Mouse (Mus musculus): ENCODE results near the gene 1190005I06Rik. TPM values are rescaled to one million over a fixed set of nuclear protein-coding genes. Genes with fewer than 3 reads are reported as not detected.

Gene 1190005I06Rik
- total RNA-seq, 2 experiments from 2014 or later, result 0.59 to 0.84 TPM

DNA sequence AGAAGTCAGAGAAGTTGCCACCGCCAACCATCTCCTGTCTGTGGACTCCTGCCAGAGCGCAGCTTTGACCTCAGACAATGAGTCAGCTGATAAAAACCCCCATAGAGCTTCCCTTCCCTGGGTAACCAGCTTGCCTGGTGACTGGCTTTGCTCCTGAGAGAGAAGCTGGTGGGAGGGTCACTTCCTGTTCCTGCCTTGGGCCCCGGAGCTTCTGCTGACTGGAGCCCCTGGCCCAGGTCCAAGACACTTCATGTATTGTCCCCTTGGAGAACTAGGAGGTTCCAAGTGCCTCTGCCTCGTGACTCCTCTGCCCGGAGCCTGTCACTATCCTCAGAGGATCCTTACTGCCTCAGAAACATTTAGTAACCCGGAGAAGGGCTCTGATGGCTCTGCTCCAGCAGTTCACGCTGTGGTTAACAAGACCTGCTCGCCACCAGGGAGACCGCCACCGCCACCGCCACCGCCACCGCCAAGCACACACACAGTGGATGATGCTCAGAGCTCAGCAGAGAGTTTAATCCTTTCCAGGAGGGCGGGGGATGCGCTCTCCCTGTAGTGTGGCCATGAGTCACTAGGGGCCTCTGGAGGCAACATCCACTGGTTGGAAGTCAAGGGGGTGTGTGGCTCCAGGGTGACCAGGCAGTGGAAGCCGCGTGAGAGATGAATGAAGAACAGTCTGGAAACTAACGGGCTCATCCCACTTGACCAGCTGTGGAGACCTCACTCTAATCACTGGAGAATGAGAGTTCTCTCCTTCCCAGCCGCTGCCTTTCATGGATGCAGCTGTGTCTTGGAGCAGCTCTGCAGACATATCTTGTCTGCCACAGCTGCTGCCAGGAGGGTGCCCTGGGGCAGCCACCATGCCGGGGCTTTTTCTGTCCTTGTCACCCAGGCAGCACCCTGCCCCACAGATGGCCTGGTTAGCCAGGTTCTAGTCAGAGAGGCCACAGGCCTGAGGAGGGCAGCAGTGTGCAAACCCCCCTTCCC, 83.3 kb downstream of the 1190005I06Rik start:
- intact Hi-C loops (cut with DNase I; ENCODE audit: low total_unique reads), result no loop called here
- peak; percentile 87 for DNase-seq

DNA sequence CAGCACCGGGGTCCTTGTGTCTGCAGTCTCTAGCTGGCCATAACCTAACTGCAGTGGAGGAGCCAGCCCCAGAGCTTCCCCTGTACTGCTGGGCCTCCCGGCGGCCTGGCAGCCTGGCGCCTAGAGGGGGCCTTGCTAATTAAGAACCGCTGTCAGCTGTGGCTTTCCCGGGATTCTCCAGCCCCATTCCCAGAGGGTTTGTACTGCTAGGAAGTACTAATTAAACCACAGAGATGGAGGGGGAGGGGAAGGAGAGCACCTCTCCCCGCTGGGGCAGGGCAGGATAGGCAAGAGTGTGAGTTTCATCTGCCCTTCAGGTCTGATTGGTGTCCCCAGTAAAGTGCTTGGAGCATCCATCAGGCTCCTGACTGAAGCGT, 84.1 kb downstream of the 1190005I06Rik start:
- intact Hi-C loops (cut with DNase I; ENCODE audit: low total_unique reads), result no loop called here

DNA sequence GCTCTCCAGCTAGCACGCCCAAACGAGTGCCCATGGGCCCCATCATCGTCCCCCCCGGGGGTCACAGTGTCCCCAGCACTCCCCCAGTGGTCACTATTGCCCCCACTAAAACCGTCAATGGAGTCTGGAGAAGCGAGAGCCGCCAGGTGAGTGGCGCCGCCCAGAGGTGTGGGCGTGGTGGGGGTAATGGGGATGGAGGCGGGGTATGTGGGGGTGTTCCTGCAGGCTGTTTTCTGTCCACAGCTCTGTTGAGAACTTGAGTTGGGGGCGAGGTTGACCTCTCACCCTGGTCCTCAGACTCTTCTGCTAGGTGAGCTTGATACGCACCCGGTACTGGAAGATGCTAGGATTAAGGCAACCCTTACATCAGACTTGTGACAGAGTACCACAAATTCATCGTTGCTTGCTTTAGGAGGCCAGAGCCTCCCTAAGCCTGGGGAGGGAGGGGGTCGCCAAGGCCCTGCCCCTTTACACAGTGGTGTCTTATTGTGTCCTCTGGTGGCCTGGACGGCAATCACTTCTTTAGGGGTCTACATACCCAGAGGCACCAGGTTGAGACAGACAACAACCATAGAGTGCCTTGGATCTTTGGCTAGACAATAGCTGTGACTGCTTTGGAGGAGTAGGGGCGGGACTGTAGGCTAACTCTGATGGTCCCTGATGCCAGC, 84.6 kb downstream of the 1190005I06Rik start:
- intact Hi-C loops (cut with DNase I; ENCODE audit: low total_unique reads), result no loop called here
- DNase-seq, result no peak

More for the DNA sequence above, 84.1 kb downstream of the 1190005I06Rik start:
- no peak for DNase-seq

DNA sequence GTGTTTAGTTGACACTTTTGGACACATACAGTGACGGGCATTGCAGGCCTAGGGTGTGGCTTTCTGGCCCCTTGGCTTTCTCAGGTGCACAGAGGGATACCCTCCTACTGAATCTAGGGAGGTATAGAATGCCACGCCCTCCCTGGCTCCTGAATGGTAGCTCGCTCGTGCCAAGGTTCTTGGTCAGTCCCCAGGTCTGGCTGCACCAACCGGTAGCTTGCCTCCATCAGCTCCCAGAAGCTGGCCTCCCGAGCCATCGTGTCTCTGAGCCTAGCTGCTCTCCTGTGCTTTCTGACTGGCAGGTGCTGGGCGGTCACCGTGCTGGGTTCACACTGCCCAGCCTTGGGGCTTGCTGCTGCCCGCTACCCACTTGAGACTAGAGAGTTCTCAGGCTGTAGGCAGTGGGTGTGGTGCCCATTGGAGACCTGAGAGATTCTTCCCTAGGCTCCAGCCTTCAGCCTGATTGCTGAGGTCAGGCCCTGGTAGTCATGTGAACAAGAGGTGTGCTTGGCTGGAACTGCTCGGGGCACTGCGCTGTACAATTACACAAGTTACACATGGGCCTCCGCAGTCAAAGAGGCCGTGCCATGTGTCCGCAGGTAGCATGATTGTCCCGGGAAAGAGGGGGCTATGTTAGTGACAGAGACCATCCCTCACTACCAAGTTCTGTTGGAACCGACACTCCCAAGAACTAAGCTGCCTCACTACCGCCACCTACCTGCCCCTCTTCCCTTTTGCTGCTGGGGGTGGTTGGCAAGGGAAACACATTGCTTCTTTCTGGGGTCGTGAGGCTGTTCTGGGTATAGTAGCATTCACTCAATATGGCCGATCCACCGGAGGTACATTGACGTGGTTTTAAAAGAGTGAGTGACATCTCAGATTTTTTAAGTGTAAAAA, 85.6 kb downstream of the 1190005I06Rik start:
- DNase-seq, result no peak
- intact Hi-C loops (cut with DNase I; ENCODE audit: low total_unique reads), result no loop called here

DNA sequence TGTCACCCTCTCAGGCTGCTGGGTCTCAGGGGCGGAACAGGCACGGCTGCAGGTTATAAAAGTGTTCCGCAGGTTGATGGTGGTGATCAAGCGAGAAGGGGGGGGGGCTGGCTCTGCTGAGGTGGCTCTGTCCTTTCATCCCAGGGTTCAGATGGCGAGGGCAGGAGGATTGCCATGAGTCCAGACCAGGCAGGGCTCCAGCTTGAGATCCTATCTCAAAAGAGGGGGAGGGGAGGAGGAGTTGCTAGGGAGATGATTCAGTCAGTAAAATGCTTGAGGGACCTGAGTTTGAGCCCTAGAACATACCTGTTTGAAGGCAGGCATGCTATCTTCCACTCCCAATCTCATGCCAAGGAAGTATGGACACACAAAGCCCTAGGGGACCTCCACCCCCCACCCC, 86.9 kb downstream of the 1190005I06Rik start:
- intact Hi-C loops (cut with DNase I; ENCODE audit: low total_unique reads), result no loop called here
- no peak for DNase-seq

DNA sequence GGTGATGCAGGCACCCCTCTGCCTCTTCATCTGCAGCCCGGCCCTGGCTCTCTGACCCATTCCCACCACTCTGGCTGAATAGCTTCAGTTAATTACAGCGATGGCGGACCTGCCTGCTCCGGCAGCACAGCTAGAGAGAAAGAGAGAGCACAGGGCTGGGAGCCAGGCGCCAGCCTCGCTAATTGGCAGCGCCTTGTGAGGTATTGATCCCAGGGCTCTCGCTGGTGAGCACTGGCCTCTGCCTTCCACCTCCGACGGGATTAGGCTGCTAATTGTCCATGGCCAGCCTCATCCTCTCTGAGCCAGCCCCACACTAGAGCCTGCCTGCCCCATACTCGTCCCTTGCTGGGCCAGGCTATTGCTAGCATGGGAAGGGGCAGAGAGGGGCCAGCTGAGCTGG, 87.8 kb downstream of the 1190005I06Rik start:
- no peak for DNase-seq
- intact Hi-C loops (cut with DNase I; ENCODE audit: low total_unique reads), result no loop called here

Other genes with a start within 250 kb of the 1190005I06Rik start
- 1 to 10 TPM; 2.9 to 3.6 TPM for gene Gins2, start 58.3 kb downstream of the 1190005I06Rik start, total RNA-seq (2021)
- gene Gm27021, start 20.4 kb upstream of the 1190005I06Rik start, total RNA-seq (2021), result not detected
- gene Cox4i1, start 20.6 kb upstream of the 1190005I06Rik start, total RNA-seq (2021), result 1,000 to 10,000 TPM; 1,541 to 1,794 TPM
- 10 to 100 TPM; 25.6 to 34.3 TPM for gene Emc8, start 20.9 kb upstream of the 1190005I06Rik start, total RNA-seq (2021)
- 1 to 10 TPM; 2.4 to 3.0 TPM for gene Irf8, start 88.7 kb upstream of the 1190005I06Rik start, total RNA-seq (2021)